Mouse (Mus musculus) stomach, postnatal 0 days (tissue): ENCODE measurements at regions not wholly inside any gene's neighbourhood (a gene's known extent, or its start where the extent isn't known, plus 50 kb on each side); places are given as distances from the start of the nearest gene placed in this dataset.

Source experiments
- CTCF ChIP-seq: IDR thresholded peaks from 2 replicates; pipeline ENCODE4 v1.5.1; 2016; ENCODE audit warnings: antibody characterized with exemption, low read depth, mild to moderate bottlenecking, moderate library complexity
- EP300 ChIP-seq: optimal IDR thresholded peaks from 2 replicates; pipeline ENCODE3; 2016; ENCODE audit warnings: antibody characterized with exemption

DNA sequence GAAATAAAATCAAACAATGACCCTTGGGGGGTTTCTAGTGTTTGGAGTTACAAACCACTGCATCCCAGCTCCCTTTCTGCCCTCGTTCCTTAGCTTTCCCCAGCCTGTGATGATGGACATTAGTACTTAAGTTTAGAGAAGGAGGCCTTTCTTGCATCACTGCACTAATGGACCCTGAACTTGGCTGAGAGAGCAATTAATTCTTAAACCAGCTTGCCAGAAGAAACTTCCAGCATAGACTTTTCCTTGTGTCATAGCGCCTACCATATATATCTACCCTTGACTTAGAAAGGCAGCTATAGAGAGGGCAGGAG is 303.9 kb upstream of the Sel1l start:
- TF ChIP-seq CTCF, result no peak
- TF ChIP-seq EP300, result no peak
